Mouse (Mus musculus) heart, adult 11 months (tissue): Measurements from ENCODE around the gene Cacna1c.

Experiments
- DNase-seq: peaks from one replicate; pipeline ENCODE4 v3.0.0; 2022

The Cacna1c gene

DNA sequence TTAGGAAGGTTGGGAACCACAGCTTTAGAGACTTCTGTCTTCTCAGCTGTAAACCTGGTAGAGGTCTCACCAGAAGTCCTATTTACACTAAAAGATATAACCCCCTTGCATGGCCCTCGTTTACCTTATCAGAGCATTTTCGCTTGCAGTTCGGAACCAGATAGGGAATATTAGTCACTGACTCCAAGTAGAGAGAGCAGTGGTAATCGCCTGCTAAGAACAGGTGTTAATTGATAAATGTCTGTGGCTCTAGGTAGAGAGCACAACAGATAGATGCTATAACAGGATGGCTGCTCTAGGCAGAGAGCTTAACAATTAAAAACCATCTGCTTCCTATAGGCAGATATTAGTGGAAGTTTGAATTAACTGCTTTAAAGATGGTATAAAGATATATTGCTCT is 657.6 kb downstream of the Cacna1c start:
- no peak for DNase-seq
